Mouse (Mus musculus): ENCODE results near the gene Slc2a3.

DNA sequence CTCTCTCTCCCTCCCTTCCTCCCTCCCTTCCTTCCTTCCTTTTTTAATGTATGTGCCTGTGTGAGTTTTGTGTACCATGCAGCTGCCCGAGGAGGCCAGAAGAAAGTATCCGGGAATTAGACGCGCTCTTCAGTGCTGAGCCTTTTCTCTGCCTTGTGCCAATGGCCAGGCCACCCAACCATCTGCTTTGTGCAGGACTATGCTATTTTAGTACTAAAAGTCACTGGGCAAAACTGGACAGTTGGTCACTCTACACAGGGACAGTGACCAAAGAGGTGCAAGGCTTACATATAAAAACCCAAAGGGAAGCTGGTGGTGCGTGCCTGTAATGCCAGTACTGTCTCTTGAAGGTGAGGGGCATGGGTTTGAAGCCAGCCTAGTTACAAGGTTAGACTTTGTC lies 33.2 kb downstream of the Slc2a3 start:
- TF ChIP-seq CTCF (IDR thresholded peaks at IDR 0.05; ENCODE audit: control insufficient read depth, insufficient read depth, insufficient read length): no peak
- TF ChIP-seq USF1 (IDR thresholded peaks at IDR 0.05; ENCODE audit: low read depth): no peak
- no peak for TF ChIP-seq CEBPB (IDR thresholded peaks at IDR 0.05; ENCODE audit: low read depth)
